24 mouse cellular contexts compared by ENCODE assay signal in the genomic region with DNA sequence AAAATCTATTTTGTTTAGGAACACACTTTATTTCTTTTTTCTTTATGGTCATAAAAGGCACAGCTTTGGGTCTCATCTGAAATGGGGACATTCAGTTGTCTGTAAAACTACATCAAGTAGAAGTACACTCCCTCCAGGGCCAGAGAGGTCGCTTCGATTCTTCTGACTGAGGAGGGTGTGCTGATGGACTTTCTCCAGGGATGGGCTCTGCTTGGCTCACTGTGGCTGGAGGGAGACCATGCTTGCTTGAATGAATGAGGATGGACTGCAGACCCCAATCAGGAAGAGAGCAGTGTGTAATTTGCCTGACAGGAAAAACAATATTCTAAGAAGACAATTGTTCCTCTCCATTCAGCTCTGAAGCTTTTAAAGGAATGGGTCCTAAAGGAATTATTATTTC.
DNase-seq lines count a peak whose midpoint lies in the region; ATAC-seq and TF ChIP-seq lines count a peak whose summit lies in the region.
"Had no signal": no experiment of that assay in that cellular context is flagged by ENCODE, and none has a peak within 500 bp of the region (broad histone marks: within the 10 kb centered on the region; RNA-seq: fewer than 3 reads in every experiment).

No protein-coding gene starts in this region.

- no peaks in the 10 kb centered on the region for H3K9me3 ChIP-seq in intestine, embryonic 16.5 days (ENCODE audit: control insufficient read depth, low read length)
- no peaks in the 10 kb centered on the region for H3K9me3 ChIP-seq in intestine, embryonic 15.5 days
- no peaks in the 10 kb centered on the region for H3K9me3 ChIP-seq in midbrain, embryonic 10.5 days (replicated peaks)
- H3K9me3 ChIP-seq in midbrain, embryonic 16.5 days (replicated peaks; ENCODE audit: control insufficient read depth, low read length, poor library complexity, severe bottlenecking) = no peaks in the 10 kb centered on the region
- H3K9me3 ChIP-seq: forebrain, embryonic 10.5 days; limb, embryonic 12.5 days had no signal

- ATAC-seq in intestine, embryonic 16.5 days = 0 out of 2 replicates have a peak, but pooled peaks have one; percentile 21
- no peak for ATAC-seq in intestine, embryonic 15.5 days
- no peak for ATAC-seq in midbrain, embryonic 16.5 days
- ATAC-seq: activated CD4-positive, CD25-positive, alpha-beta regulatory T cell, adult 4 months; forebrain, postnatal 0 days; liver, postnatal 0 days had no signal

- 41% methylated on average over 2 of the region's 2 CpGs for WGBS in intestine, embryonic 16.5 days
- 50% methylated on average over 2 of the region's 2 CpGs for WGBS in intestine, embryonic 15.5 days
- WGBS in midbrain, embryonic 10.5 days = 42% methylated on average over 2 of the region's 2 CpGs
- WGBS in midbrain, embryonic 16.5 days = 35% methylated on average over 2 of the region's 2 CpGs

- no peak overlapping the region for H3K9ac ChIP-seq in intestine, embryonic 16.5 days (ENCODE audit: low read depth, low read length)
- H3K9ac ChIP-seq in intestine, embryonic 15.5 days = no peak overlapping the region
- H3K9ac ChIP-seq in midbrain, embryonic 16.5 days (ENCODE audit: low read depth, low read length) = no peak overlapping the region
- H3K9ac ChIP-seq: forebrain, postnatal 0 days; limb, embryonic 12.5 days; liver, postnatal 0 days had no signal

- peak; percentile 59 for DNase-seq in heart, adult 11 months
- DNase-seq in heart, postnatal 10 days = no peak
- DNase-seq in midbrain, embryonic 10.5 days (ENCODE audit: low spot score) = peak; percentile 13
- peak; percentile 19 for DNase-seq in brain, embryonic 14.5 days (ENCODE audit: low read depth)
- no peak for DNase-seq in gastrocnemius, adult 8-10 months (ENCODE audit: low spot score in 2 of 2)
- DNase-seq: adrenal gland, adult 8-10 months; cerebellum, adult 18-20 months; cerebellum, postnatal 14 days; gastrocnemius, postnatal 36 days; layer of hippocampus, postnatal 36 days; liver, postnatal 0 days; lung, postnatal 36 days; right cerebral cortex, postnatal 14 days; thymus, postnatal 25 days had no signal

- peak overlapping the region; percentile 48 for H3K27ac ChIP-seq in intestine, embryonic 16.5 days (ENCODE audit: low read length)
- no peak overlapping the region for H3K27ac ChIP-seq in intestine, embryonic 15.5 days
- H3K27ac ChIP-seq in midbrain, embryonic 10.5 days (replicated peaks) = peak overlapping the region; percentile 52; the same call in 1 of the 2 replicates
- H3K27ac ChIP-seq in midbrain, embryonic 16.5 days (ENCODE audit: low read length) = no peak overlapping the region
- H3K27ac ChIP-seq: limb, embryonic 12.5 days had no signal

- no peak overlapping the region for H3K4me2 ChIP-seq in intestine, embryonic 16.5 days (ENCODE audit: low read depth, low read length)
- no peak overlapping the region for H3K4me2 ChIP-seq in intestine, embryonic 15.5 days (replicated peaks)
- H3K4me2 ChIP-seq in midbrain, embryonic 16.5 days (ENCODE audit: low read length) = no peak overlapping the region
- H3K4me2 ChIP-seq: hindbrain, embryonic 14.5 days; limb, embryonic 12.5 days; liver, embryonic 11.5 days had no signal

- H3K4me3 ChIP-seq in intestine, embryonic 16.5 days (ENCODE audit: low read length) = no peak overlapping the region
- H3K4me3 ChIP-seq in intestine, embryonic 15.5 days (replicated peaks) = no peak overlapping the region
- H3K4me3 ChIP-seq in midbrain, embryonic 10.5 days = no peak overlapping the region
- no peak overlapping the region for H3K4me3 ChIP-seq in midbrain, embryonic 16.5 days (ENCODE audit: low read depth, low read length)
- H3K4me3 ChIP-seq: forebrain, embryonic 10.5 days; limb, embryonic 12.5 days; megakaryocyte, embryonic 14.5 days had no signal

- TF ChIP-seq CTCF in brain, embryonic 14.5 days (IDR thresholded peaks at IDR 0.05; ENCODE audit: borderline replicate concordance, extremely low read depth, insufficient read depth, insufficient read length) = no peak

- no peaks in the 10 kb centered on the region; the same call in 1 of the 2 replicates for H3K4me1 ChIP-seq in intestine, embryonic 16.5 days (ENCODE audit: control insufficient read depth, insufficient read depth, low read length)
- peaks cover 7% of the 10 kb centered on the region; the same call in 1 of the 2 replicates for H3K4me1 ChIP-seq in intestine, embryonic 15.5 days (replicated peaks)
- H3K4me1 ChIP-seq in midbrain, embryonic 10.5 days = peaks cover 24% of the 10 kb centered on the region
- peaks cover 9% of the 10 kb centered on the region for H3K4me1 ChIP-seq in midbrain, embryonic 16.5 days (ENCODE audit: control insufficient read depth, insufficient read depth, low read length)
- H3K4me1 ChIP-seq: megakaryocyte, embryonic 14.5 days had no signal

- no peak for TF ChIP-seq POLR2A in brain, embryonic 14.5 days (IDR thresholded peaks at IDR 0.05; ENCODE audit: borderline replicate concordance, extremely low read depth, insufficient read depth, insufficient read length, poor library complexity, severe bottlenecking)

- intact Hi-C loops in heart, postnatal 10 days (cut with DNase I) = no loop called here

- no peaks in the 10 kb centered on the region for H3K36me3 ChIP-seq in intestine, embryonic 16.5 days (ENCODE audit: control insufficient read depth, insufficient read depth, low read length)
- no peaks in the 10 kb centered on the region for H3K36me3 ChIP-seq in intestine, embryonic 15.5 days
- no peaks in the 10 kb centered on the region for H3K36me3 ChIP-seq in midbrain, embryonic 10.5 days
- H3K36me3 ChIP-seq in midbrain, embryonic 16.5 days (ENCODE audit: control insufficient read depth, insufficient read depth, low read length) = no peaks in the 10 kb centered on the region
- H3K36me3 ChIP-seq: forebrain, embryonic 10.5 days; limb, embryonic 12.5 days had no signal

- no peaks in the 10 kb centered on the region for H3K27me3 ChIP-seq in intestine, embryonic 16.5 days (replicated peaks; ENCODE audit: control insufficient read depth, insufficient read depth, low read length)
- H3K27me3 ChIP-seq in intestine, embryonic 15.5 days (replicated peaks) = no peaks in the 10 kb centered on the region
- no peaks in the 10 kb centered on the region for H3K27me3 ChIP-seq in midbrain, embryonic 10.5 days (ENCODE audit: low read depth, poor library complexity, severe bottlenecking)
- H3K27me3 ChIP-seq in midbrain, embryonic 16.5 days (ENCODE audit: control insufficient read depth, insufficient read depth, low read depth, low read length) = no peaks in the 10 kb centered on the region
- H3K27me3 ChIP-seq: limb, embryonic 12.5 days; megakaryocyte, embryonic 14.5 days had no signal

Comparison
In these comparisons a context has a peak if more than half of its experiments do, and no peak if none do; other contexts are left out.
1. DNase-seq: peak in heart, adult 11 months (single experiment), midbrain, embryonic 10.5 days (single experiment) and brain, embryonic 14.5 days (single experiment); none in heart, postnatal 10 days (0 of 2) and gastrocnemius, adult 8-10 months (0 of 2).
2. H3K27ac ChIP-seq: peak in intestine, embryonic 16.5 days (single experiment) and midbrain, embryonic 10.5 days (single experiment); none in intestine, embryonic 15.5 days (single experiment) and midbrain, embryonic 16.5 days (single experiment).